Mouse (Mus musculus) bone marrow macrophage, adult 2 months (primary cell): ENCODE results near the gene Arid1b.

Experiments used
- CTCF ChIP-seq: IDR thresholded peaks from 2 replicates; pipeline ENCODE4 v1.5.1; 2012; ENCODE audit warnings: low read depth, mild to moderate bottlenecking, low read length, moderate library complexity
- POLR2A ChIP-seq: IDR thresholded peaks from 2 replicates; pipeline ENCODE4 v1.6.1; 2012; ENCODE audit warnings: mild to moderate bottlenecking, low read depth, low read length, borderline replicate concordance

GRCm38 (mm10) chr17:5085004-5085403, 90.9 kb downstream of the Arid1b start:
- no peak for TF ChIP-seq CTCF
- TF ChIP-seq POLR2A = no peak
